Mouse (Mus musculus): ENCODE results near the gene Rhbdf1.

- TF ChIP-seq CTCF (IDR thresholded peaks at IDR 0.05 in 2 of 3, conservative IDR thresholded peaks at IDR 0.05 in 1 of 3; ENCODE audit: control insufficient read depth in 1 of 3, insufficient read depth in 1 of 3, low read depth in 2 of 3, low read length in 3 of 3, poor library complexity in 1 of 3, severe bottlenecking in 1 of 3) (peak; percentile 22 to 73 (median 50); a peak in 5 of 6 replicates), MAZ (IDR thresholded peaks at IDR 0.05; ENCODE audit: low read depth, low read length) (no peak)
These were observed 25.0 kb upstream of the Rhbdf1 start for GRCm38 (mm10) chr11:32247068-32247467.

Measured in MEL (cell line).